Mouse (Mus musculus): ENCODE results near the gene Dhcr24.
A peak's percentile ranks its signal among the peaks of the same experiment; 100 is the strongest.

Gene Dhcr24

GRCm38 (mm10) chr4:106560846-106561781 lies at the start of gene Dhcr24:
Gene Dhcr24 (plus strand): TSS chr4:106561038.
- DNase-seq = peak; percentile 95 to 98

GRCm38 (mm10) chr4:106514606-106515005 lies 46.2 kb upstream of the Dhcr24 start:
- DNase-seq = no peak

- no peak for DNase-seq
Measured at GRCm38 (mm10) chr4:106522547-106522946, 38.3 kb upstream of the Dhcr24 start.

GRCm38 (mm10) chr4:106524131-106524530 lies 36.7 kb upstream of the Dhcr24 start:
- DNase-seq = no peak

GRCm38 (mm10) chr4:106525001-106525400 lies 35.8 kb upstream of the Dhcr24 start:
- no peak for DNase-seq

GRCm38 (mm10) chr4:106527856-106528547 lies 32.8 kb upstream of the Dhcr24 start:
- DNase-seq = peak in 1 of 2 experiments; percentile 50

- DNase-seq = peak; percentile 90 to 93
Measured at GRCm38 (mm10) chr4:106529375-106530112, 31.3 kb upstream of the Dhcr24 start.

GRCm38 (mm10) chr4:106530113-106530482 lies 30.7 kb upstream of the Dhcr24 start:
- no peak for DNase-seq

- peak in 1 of 2 experiments; percentile 36 for DNase-seq
Measured at GRCm38 (mm10) chr4:106533421-106534080, 27.3 kb upstream of the Dhcr24 start.

GRCm38 (mm10) chr4:106534256-106534655 lies 26.6 kb upstream of the Dhcr24 start:
- no peak for DNase-seq

- DNase-seq = no peak
Measured at GRCm38 (mm10) chr4:106539756-106540155, 21.1 kb upstream of the Dhcr24 start.

- DNase-seq = peak in 1 of 2 experiments; percentile 40
Measured at GRCm38 (mm10) chr4:106541491-106541890, 19.3 kb upstream of the Dhcr24 start.

GRCm38 (mm10) chr4:106542211-106542610 lies 18.6 kb upstream of the Dhcr24 start:
- peak; percentile 61 to 81 for DNase-seq

- DNase-seq = no peak
Measured at GRCm38 (mm10) chr4:106545817-106546373, 14.9 kb upstream of the Dhcr24 start.

GRCm38 (mm10) chr4:106546896-106547295 lies 13.9 kb upstream of the Dhcr24 start:
- DNase-seq = no peak

GRCm38 (mm10) chr4:106548113-106548512 lies 12.7 kb upstream of the Dhcr24 start:
- DNase-seq = no peak

- DNase-seq = no peak
Measured at GRCm38 (mm10) chr4:106550516-106551166, 10.2 kb upstream of the Dhcr24 start.

GRCm38 (mm10) chr4:106557262-106557661 lies 3.6 kb upstream of the Dhcr24 start:
- no peak for DNase-seq

GRCm38 (mm10) chr4:106557978-106558377 lies 2.9 kb upstream of the Dhcr24 start:
- DNase-seq = no peak

- no peak for DNase-seq
Measured at GRCm38 (mm10) chr4:106559343-106560212, 1.3 kb upstream of the Dhcr24 start.
